Mouse (Mus musculus) liver, embryonic 14.5 days (tissue): ENCODE measurements around the gene Adpgk.

Experiments used
- CTCF ChIP-seq: IDR thresholded peaks from 2 replicates; pipeline ENCODE4 v1.5.1; 2016; ENCODE audit warnings: antibody characterized with exemption, low read depth, control low read depth
- EP300 ChIP-seq: IDR thresholded peaks from 2 replicates; pipeline ENCODE4 v1.6.1; 2016; ENCODE audit warnings: antibody characterized with exemption, low read depth

GRCm38 (mm10) chr9:59352586-59353252, 61.4 kb downstream of the Adpgk start:
- TF ChIP-seq CTCF (no peak), EP300 (no peak)
